Mouse (Mus musculus) inflammation-experienced regulatory T-cells, adult 16 weeks (primary cell): ENCODE results near the gene Lrguk. TPM values are rescaled to one million over a fixed set of nuclear protein-coding genes. Genes with fewer than 3 reads are reported as not detected.

Experiments used
- polyA plus RNA-seq: library from polyadenylated mRNA; unstranded; fragments of 100-300 nt; shearing (Covaris generic); gene quantifications from one replicate; pipeline ENCODE4 v1.2.1, GENCODE M21; 2017

Gene Lrguk
- polyA plus RNA-seq, result not detected

DNA sequence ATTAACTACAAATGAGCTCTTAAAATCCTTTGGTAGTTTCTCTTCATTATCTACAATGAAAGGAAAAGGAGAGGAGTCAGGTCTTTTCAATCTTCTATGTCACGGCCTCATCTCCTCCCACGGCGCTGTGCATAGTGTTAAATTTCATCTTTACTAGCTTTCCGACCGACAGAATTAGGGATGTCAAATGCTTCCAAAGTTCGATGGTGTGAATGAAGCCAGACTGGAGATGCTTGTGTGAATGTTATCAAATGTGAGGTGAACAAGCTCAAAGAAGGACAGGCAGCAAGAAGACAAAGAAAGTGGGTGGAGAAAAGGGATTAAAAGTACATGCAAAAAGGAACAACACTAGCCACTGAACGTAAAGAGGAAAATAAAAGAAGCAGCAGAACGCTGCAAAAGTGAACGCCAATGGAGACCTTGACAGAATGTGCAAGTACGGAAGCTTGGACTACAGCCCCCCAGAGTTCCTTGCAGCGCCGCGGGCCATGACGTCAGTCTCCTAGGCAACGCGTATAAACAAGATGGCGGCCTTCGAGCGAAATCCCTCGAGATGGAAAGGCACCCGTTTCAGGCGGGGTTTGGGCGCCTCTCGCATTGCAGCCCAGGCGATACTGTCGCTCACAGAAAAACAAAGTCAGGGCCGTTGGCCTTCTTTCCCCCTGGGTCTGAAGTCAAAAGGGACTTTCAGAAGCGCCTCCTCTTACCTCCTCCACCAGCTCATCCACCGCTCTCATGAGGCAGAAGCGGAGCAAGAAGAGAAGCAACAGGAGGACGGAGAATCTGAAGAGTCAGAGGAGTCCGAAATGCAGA lies at the start of gene Lrguk:
Gene Lrguk, plus strand, starts transcription at position 516 of the 813 bp plus-strand sequence.

DNA sequence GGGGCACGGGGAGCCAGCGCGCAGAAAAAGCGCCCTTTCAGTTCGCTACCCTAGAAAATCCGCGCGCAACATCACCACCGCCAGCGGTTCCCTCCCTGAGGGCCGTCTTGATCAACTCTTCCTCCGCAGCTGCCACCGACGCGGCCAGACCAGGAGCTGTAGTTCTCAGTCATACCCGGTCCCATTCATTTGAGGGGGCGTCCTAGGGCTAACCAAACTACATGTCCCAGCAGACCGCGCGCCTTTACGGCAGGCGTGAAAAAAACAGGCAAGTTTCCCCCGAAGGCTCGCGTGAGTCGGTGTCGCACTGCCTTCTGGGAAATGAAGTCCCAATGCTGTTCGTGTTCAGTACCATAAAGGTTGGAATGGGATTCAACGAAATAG lies 147.6 kb downstream of the Lrguk start, which contains the start of gene Slc35b4:
Gene Slc35b4, minus strand, starts transcription at position 248 of the 384 bp plus-strand sequence.

Other genes with a start within 250 kb of the Lrguk start
- 71.9 TPM for gene Slc35b4, start 147.7 kb downstream of the Lrguk start, polyA plus RNA-seq